Mouse (Mus musculus): Measurements from ENCODE around the gene Tnni3. TPM values are rescaled to one million over a fixed set of nuclear protein-coding genes. Genes with fewer than 3 reads are reported as not detected.
"Not testable (repeated sequence)": the region's sequence is repeated elsewhere in the genome, so short reads cannot be mapped to it uniquely, and the experiment has no call there.

Gene Tnni3
- polyA plus RNA-seq, 1 experiment from 2014 or later: 1.8 TPM

GRCm38 (mm10) chr7:4537181-4537580 is 13.2 kb upstream of the Tnni3 start:
- no peaks in the 10 kb centered on the region for H3K4me1 ChIP-seq
- H3K9ac ChIP-seq (replicated peaks): no peak overlapping the region
- H3K9me3 ChIP-seq: no peaks in the 10 kb centered on the region
- no peak for ATAC-seq (replicated peaks)
- H3K4me3 ChIP-seq: no peak overlapping the region
- peaks cover 27% of the 10 kb centered on the region for H3K36me3 ChIP-seq
- H3K27ac ChIP-seq (replicated peaks): no peak overlapping the region
- WGBS: 64% methylated on average over 4 of the region's 4 CpGs
- H3K4me2 ChIP-seq (replicated peaks): no peak overlapping the region
- no peaks in the 10 kb centered on the region for H3K27me3 ChIP-seq

- no peak overlapping the region for H3K4me2 ChIP-seq (replicated peaks)
- no peaks in the 10 kb centered on the region for H3K9me3 ChIP-seq
- no peaks in the 10 kb centered on the region for H3K27me3 ChIP-seq
- peaks cover 22% of the 10 kb centered on the region for H3K36me3 ChIP-seq
- no peak overlapping the region for H3K9ac ChIP-seq (replicated peaks)
- no peaks in the 10 kb centered on the region for H3K4me1 ChIP-seq
- H3K4me3 ChIP-seq: no peak overlapping the region
- 78% methylated on average over 4 of the region's 4 CpGs for WGBS
- no peak overlapping the region for H3K27ac ChIP-seq (replicated peaks)
- no peak for ATAC-seq (replicated peaks)
Measured at GRCm38 (mm10) chr7:4536369-4536768, 12.3 kb upstream of the Tnni3 start.

- Histone ChIP-seq H3K9me3 (no peaks in the 10 kb centered on the region), H3K4me1 (peaks cover under 1% of the 10 kb centered on the region; the same call in 1 of the 2 replicates), H3K9ac (replicated peaks) (peak within 1 kb of the TSS; percentile 16; the same call in 1 of the 2 replicates), H3K27ac (replicated peaks) (no peak within 1 kb of the TSS), H3K4me3 (peak within 1 kb of the TSS; percentile 30), H3K27me3 (no peaks in the 10 kb centered on the region), H3K36me3 (no peaks in the 10 kb centered on the region), H3K4me2 (replicated peaks) (peak within 1 kb of the TSS; percentile 40)
- ATAC-seq (replicated peaks): peak; percentile 74
- WGBS: 4% methylated on average over 28 of the region's 28 CpGs
Measured at GRCm38 (mm10) chr7:4532005-4532729, 8.1 kb upstream of the Tnni3 start, which contains the start of gene Dnaaf3. TSS of gene Dnaaf3 (minus strand) at chr7:4532453.

GRCm38 (mm10) chr7:4530166-4530565 is 6.1 kb upstream of the Tnni3 start:
- H3K4me1 ChIP-seq: peaks cover 14% of the 10 kb centered on the region
- H3K9me3 ChIP-seq; H3K27ac ChIP-seq (replicated peaks); H3K4me3 ChIP-seq; H3K36me3 ChIP-seq; H3K27me3 ChIP-seq; H3K4me2 ChIP-seq (replicated peaks); H3K9ac ChIP-seq (replicated peaks); ATAC-seq (replicated peaks): not testable (repeated sequence)
- 46% methylated on average over 8 of the region's 8 CpGs for WGBS

GRCm38 (mm10) chr7:4527302-4527689 is 3.3 kb upstream of the Tnni3 start:
- no peaks in the 10 kb centered on the region for H3K27me3 ChIP-seq
- H3K9ac ChIP-seq (replicated peaks): no peak overlapping the region
- H3K9me3 ChIP-seq: no peaks in the 10 kb centered on the region
- ATAC-seq (replicated peaks): no peak
- H3K27ac ChIP-seq (replicated peaks): no peak overlapping the region
- H3K4me3 ChIP-seq: no peak overlapping the region
- no peaks in the 10 kb centered on the region for H3K36me3 ChIP-seq
- WGBS: 49% methylated on average over 18 of the region's 18 CpGs
- peak overlapping the region; percentile 45; the same call in 1 of the 2 replicates for H3K4me2 ChIP-seq (replicated peaks)
- H3K4me1 ChIP-seq: peaks cover 14% of the 10 kb centered on the region

- H3K36me3 ChIP-seq: no peaks in the 10 kb centered on the region
- peak overlapping the region; percentile 45 for H3K4me2 ChIP-seq (replicated peaks)
- peak; percentile 91 for ATAC-seq (replicated peaks)
- WGBS: 25% methylated on average over 40 of the region's 40 CpGs
- H3K4me3 ChIP-seq: peak overlapping the region; percentile 29
- H3K27me3 ChIP-seq: no peaks in the 10 kb centered on the region
- peak overlapping the region; percentile 37; the same call in 1 of the 2 replicates for H3K9ac ChIP-seq (replicated peaks)
- H3K27ac ChIP-seq (replicated peaks): 0 out of 2 replicates have a peak overlapping the region, but pooled peaks have one; percentile 12
- peaks cover 14% of the 10 kb centered on the region for H3K4me1 ChIP-seq
- no peaks in the 10 kb centered on the region for H3K9me3 ChIP-seq
Measured at GRCm38 (mm10) chr7:4526341-4527301, 2.6 kb upstream of the Tnni3 start.

- Histone ChIP-seq H3K4me1 (peaks cover 21% of the 10 kb centered on the region), H3K4me2 (replicated peaks) (no peak overlapping the region), H3K9ac (replicated peaks) (no peak overlapping the region), H3K27me3 (no peaks in the 10 kb centered on the region), H3K4me3 (no peak overlapping the region), H3K36me3 (no peaks in the 10 kb centered on the region), H3K27ac (replicated peaks) (no peak overlapping the region), H3K9me3 (no peaks in the 10 kb centered on the region)
- 91% methylated on average over 33 of the region's 33 CpGs for WGBS
- no peak for ATAC-seq (replicated peaks)
Measured at GRCm38 (mm10) chr7:4523205-4524130, 561 bp downstream of the Tnni3 start.

GRCm38 (mm10) chr7:4522292-4522691 is 1.7 kb downstream of the Tnni3 start:
- no peak overlapping the region for H3K9ac ChIP-seq (replicated peaks)
- no peaks in the 10 kb centered on the region for H3K36me3 ChIP-seq
- no peak overlapping the region for H3K27ac ChIP-seq (replicated peaks)
- H3K4me1 ChIP-seq: peaks cover 21% of the 10 kb centered on the region
- no peaks in the 10 kb centered on the region for H3K9me3 ChIP-seq
- WGBS: 86% methylated on average over 6 of the region's 6 CpGs
- ATAC-seq (replicated peaks): no peak
- no peak overlapping the region for H3K4me3 ChIP-seq
- H3K4me2 ChIP-seq (replicated peaks): no peak overlapping the region
- no peaks in the 10 kb centered on the region for H3K27me3 ChIP-seq

- WGBS: 34% methylated on average over 32 of the region's 32 CpGs
- H3K27me3 ChIP-seq: no peaks in the 10 kb centered on the region
- peaks cover 13% of the 10 kb centered on the region for H3K4me1 ChIP-seq
- H3K9me3 ChIP-seq: no peaks in the 10 kb centered on the region
- no peak overlapping the region for H3K9ac ChIP-seq (replicated peaks)
- H3K4me3 ChIP-seq: peak overlapping the region; percentile 24
- no peak for ATAC-seq (replicated peaks)
- peak overlapping the region; percentile 45 for H3K4me2 ChIP-seq (replicated peaks)
- H3K36me3 ChIP-seq: no peaks in the 10 kb centered on the region
- H3K27ac ChIP-seq (replicated peaks): no peak overlapping the region
Measured at GRCm38 (mm10) chr7:4521231-4522003, 2.6 kb downstream of the Tnni3 start.

- no peak for ATAC-seq (replicated peaks)
Measured at GRCm38 (mm10) chr7:4518487-4518886, 5.5 kb downstream of the Tnni3 start.

More at GRCm38 (mm10) chr7:4518487-4518886, 5.5 kb downstream of the Tnni3 start:
- Histone ChIP-seq H3K4me2 (replicated peaks) (no peak overlapping the region), H3K9ac (replicated peaks) (no peak overlapping the region), H3K4me3 (no peak overlapping the region), H3K9me3 (no peaks in the 10 kb centered on the region), H3K27ac (replicated peaks) (no peak overlapping the region), H3K27me3 (no peaks in the 10 kb centered on the region), H3K36me3 (no peaks in the 10 kb centered on the region), H3K4me1 (peaks cover 8% of the 10 kb centered on the region; the same call in 1 of the 2 replicates)
- 90% methylated on average over 1 of the region's 1 CpGs for WGBS
